Mouse (Mus musculus): ENCODE data around the gene Hist1h2af.

DNA sequence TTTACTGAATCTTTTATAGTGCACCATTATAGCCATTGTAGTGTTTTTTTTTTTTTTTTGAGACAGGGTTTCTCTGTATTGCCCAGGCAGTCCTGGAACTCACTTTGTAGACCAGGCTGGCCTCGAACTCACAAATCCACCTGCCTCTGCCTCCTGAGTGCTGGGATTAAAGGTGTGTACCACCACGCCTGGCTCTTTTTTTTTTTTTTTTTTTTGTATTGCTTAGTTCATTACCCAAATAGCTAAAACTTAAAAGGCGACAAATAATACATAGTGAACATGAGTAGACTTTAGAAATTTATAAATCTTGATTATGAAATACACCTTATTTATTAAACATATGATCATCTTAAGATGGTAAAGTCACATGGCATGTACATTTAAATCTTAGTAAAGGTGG lies 7.8 kb downstream of the Hist1h2af start:
- TF ChIP-seq CTCF (IDR thresholded peaks at IDR 0.05; ENCODE audit: borderline replicate concordance, insufficient read depth, low read length) = no peak
- no peak for TF ChIP-seq POLR2A (IDR thresholded peaks at IDR 0.05; ENCODE audit: low read depth, low read length)
